Mouse (Mus musculus): ENCODE data around the gene Cog6. TPM values are rescaled to one million over a fixed set of nuclear protein-coding genes. Genes with fewer than 3 reads are reported as not detected.

Gene Cog6
- polyA plus RNA-seq, 1 experiment = 44.0 TPM

DNA sequence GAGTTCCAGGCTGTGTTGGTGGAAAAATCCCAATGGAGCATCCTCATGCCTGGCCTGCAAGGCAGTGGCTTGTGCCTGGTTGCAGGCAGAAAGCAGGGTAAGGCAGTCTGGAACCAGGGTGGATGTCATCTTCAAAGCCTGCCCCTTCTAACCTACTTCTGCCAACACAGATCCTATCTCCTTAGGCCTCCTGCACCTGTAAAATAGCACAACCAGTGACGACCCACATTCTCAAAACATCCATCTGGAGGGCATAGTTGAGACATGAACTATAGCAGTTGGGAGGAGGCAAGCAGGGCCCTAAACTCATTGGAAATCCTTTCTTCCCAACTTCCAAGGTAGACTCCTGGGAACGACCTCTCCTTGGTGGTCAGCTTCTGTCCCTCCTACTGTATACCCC, 85.1 kb downstream of the Cog6 start:
- TF ChIP-seq POLR2A (IDR thresholded peaks at IDR 0.05; ENCODE audit: borderline replicate concordance, extremely low read depth, insufficient read depth, insufficient read length, poor library complexity, severe bottlenecking) = no peak
- TF ChIP-seq CTCF (IDR thresholded peaks at IDR 0.05; ENCODE audit: borderline replicate concordance, extremely low read depth, insufficient read depth, insufficient read length) = no peak
- DNase-seq (ENCODE audit: low read depth) = no peak

Other genes with a start within 250 kb of the Cog6 start
- 37.4 and 48.2 TPM in 2 replicates for gene Lhfp, start 24.3 kb upstream of the Cog6 start, polyA plus RNA-seq (2012; rRNA removed)